13 mouse cellular contexts compared by ENCODE assay signal in genomic region chr7:83392181-83392580, GRCm38 (mm10).
"Had no signal": no experiment of that assay in that cellular context is flagged by ENCODE, and none has a peak within 500 bp of the region (broad histone marks: within the 10 kb centered on the region; RNA-seq: fewer than 3 reads in every experiment).

No protein-coding gene starts in this region.

- H3K27ac ChIP-seq: liver, embryonic 12.5 days; lung, embryonic 15.5 days; midbrain, embryonic 12.5 days; neural tube, embryonic 13.5 days; stomach, embryonic 15.5 days had no signal

- H3K4me1 ChIP-seq: liver, embryonic 12.5 days; stomach, embryonic 15.5 days had no signal

- H3K27me3 ChIP-seq: liver, embryonic 12.5 days; lung, embryonic 15.5 days; midbrain, embryonic 12.5 days; neural tube, embryonic 13.5 days; stomach, embryonic 15.5 days had no signal

- H3K4me3 ChIP-seq: liver, embryonic 12.5 days; lung, embryonic 15.5 days; midbrain, embryonic 12.5 days; neural tube, embryonic 13.5 days; stomach, embryonic 15.5 days had no signal

- H3K4me2 ChIP-seq: liver, embryonic 12.5 days; lung, embryonic 15.5 days; midbrain, embryonic 12.5 days; neural tube, embryonic 13.5 days; stomach, embryonic 15.5 days had no signal

- DNase-seq: kidney, adult 11 months; kidney, postnatal 14 days; retina, postnatal 1 day; right cerebral cortex, postnatal 4 days; spleen, adult 18-20 months; thymus, adult 2 months; thymus, postnatal 25 days had no signal

- H3K9ac ChIP-seq: liver, embryonic 12.5 days; lung, embryonic 15.5 days; midbrain, embryonic 12.5 days; neural tube, embryonic 13.5 days; stomach, embryonic 15.5 days had no signal

- ATAC-seq: liver, embryonic 12.5 days; midbrain, embryonic 16.5 days had no signal

- H3K36me3 ChIP-seq: liver, embryonic 12.5 days; lung, embryonic 15.5 days; midbrain, embryonic 12.5 days; neural tube, embryonic 13.5 days; stomach, embryonic 15.5 days had no signal

- H3K9me3 ChIP-seq: liver, embryonic 12.5 days; lung, embryonic 15.5 days; midbrain, embryonic 12.5 days; neural tube, embryonic 13.5 days; stomach, embryonic 15.5 days had no signal
